Mouse (Mus musculus) granulocyte monocyte progenitor cell, adult 5-6 weeks (primary cell): ENCODE results near the gene Gm21983. TPM values are rescaled to one million over a fixed set of nuclear protein-coding genes. Genes with fewer than 3 reads are reported as not detected.

Source experiments
- ATAC-seq: replicated peaks from 2 replicates; pipeline ENCODE4 v1.8.0; 2016; ENCODE audit warnings: mild to moderate bottlenecking, moderate TSS enrichment, inconsistent platforms; ENCODE audit not compliant: poor library complexity, severe bottlenecking
- total RNA-seq, 2 experiments: library from RNA; stranded (forward) in 1 of 2; stranded (reverse) in 1 of 2; fragments of 200-712, 200-1000 nt in 1 of 2; fragments of >200 nt in 1 of 2; fragmentation: Nextera tagmentation in 1 of 2; gene quantifications; 2 replicates each; pipeline ENCODE4 v1.2.3; 2014 to 2017

Gm21983 gene
- total RNA-seq (2014; fragmentation: Nextera tagmentation) (not detected in 2 replicates), total RNA-seq (2017) (not detected in 2 replicates)

DNA sequence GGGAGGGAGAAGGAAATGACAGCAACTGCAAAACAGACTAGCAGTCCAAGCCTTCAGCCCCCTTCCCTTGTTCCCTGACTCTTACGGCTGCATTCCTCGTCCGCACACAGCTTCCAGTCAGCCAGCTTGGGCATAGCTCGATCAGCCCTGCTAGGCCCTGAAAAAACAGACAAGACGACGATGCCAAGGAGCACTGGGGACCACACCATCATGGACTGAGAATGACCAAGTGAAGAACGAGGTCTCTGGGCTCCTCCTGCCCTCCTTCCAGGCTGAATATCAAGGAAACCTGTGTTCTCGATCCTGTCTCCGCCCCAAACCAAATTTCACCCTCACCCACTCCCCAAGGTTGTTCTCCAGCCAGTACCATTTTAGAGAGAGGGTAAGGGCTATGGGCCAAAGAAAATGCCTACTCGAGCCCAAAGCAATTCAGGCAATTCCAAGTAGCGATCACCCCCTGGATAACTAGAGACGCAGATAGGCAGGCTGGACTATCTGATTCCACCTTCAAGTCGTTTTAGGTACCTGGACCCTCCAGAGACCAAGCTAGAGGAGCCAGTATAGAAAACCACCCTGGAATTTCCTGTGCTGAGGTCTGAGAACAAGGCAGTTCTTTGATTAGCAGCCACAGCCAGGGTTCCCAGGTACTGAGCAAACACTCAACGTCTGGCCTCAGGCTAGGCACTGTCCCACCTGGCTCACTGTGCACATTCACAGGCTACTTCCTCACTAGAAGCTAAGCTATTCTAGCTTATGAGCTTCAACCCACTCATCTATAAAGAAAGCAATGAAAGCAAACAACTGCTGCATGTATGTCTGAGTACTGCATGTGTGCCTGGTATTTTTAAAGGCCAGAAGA, at the start of gene Gm21983, which contains the start of gene Mia:
Gene Gm21983, minus strand, starts transcription at position 250 of the 859 bp plus-strand sequence.
Gene Mia, minus strand, starts transcription at position 321 of the 859 bp plus-strand sequence.
- ATAC-seq: no peak

DNA sequence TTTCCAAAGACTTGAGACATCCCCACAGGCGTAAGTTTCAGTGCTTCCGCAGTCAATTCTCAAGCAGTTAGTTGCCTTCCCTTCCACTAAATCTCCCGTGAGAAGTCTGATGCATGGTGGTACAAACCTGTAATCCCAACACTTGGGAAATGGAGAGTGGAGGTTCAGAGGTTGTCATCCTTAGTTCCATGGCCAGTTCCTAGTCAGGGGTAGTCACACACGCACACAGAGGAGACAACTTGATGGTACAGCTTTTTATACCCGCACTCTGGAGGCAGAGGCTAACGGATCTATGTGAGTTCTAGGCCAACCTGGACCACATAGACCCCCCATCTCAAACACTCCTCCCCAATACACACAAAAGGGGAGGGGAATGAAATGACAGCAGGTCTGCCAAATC, 48.0 kb upstream of the Gm21983 start:
- ATAC-seq: peak; percentile 1; the same call in 1 of the 2 replicates

DNA sequence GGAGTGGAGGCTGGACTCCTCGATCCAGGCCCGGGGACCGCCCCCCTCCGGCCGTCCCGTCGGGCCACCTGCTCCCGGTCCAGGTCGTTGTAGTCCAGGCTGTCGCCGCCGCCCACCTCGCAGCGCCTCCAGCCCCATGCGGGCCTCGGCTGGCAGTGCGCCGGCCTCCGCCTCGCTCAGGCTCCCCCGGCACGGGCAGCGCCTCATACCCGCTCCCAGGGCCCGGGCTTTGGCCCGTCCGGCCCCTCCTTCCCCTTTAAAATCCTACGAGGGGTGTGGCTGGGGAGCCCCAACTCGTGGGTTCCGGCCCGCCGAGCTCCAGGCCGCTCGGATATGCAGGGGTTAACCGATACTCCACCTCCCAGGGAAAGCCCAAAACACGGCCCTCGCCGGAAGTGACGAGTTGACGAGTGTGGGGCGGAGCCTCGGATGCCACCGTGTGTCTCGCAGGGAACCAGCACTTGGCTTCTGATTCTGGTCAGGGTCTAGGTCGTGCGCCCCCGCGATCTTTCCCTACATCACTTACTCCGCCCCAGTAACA, 47.5 kb upstream of the Gm21983 start, which contains the start of gene Itpkc:
Gene Itpkc, minus strand, starts transcription at position 381 of the 541 bp plus-strand sequence.
- ATAC-seq: peak; percentile 75

DNA sequence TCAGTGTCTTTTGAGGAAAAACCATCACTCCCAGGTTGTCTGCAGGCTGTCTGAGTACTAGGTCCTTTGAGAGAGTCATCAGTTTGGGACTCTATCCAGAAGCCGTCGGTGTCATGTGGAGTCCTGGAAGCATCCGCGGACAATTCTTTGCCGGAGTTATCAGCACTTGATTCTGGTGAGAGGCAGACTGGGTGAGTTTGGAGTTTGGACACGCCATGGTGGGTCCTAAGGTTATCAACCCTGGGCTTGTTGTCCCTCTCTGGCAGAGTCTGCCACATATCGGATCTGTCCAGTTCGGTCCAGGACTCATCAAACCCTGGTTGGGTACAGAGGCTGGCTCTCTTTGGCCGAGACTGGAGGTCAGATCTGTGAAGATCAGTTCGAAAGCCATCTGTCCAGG, 46.8 kb upstream of the Gm21983 start:
- no peak for ATAC-seq

DNA sequence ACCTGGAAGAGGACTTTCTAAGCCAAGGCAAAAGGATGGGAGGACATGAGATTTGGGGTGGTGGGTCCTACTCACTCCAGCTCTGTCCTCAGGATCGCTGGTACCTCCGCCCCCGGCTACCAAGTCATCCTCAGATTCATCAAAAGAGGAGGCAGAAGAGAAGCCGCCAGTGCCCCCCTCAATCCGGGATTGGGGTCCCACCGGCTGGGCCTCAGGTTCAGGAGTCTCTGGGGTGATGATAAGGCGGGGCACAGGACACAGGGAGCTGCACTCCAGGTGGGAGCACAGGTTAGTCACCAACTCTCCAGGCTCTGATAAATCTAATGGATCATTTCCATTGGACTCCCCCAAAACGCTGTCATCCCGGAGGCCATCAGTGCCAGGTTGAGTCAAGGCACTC, 46.4 kb upstream of the Gm21983 start:
- ATAC-seq: no peak

DNA sequence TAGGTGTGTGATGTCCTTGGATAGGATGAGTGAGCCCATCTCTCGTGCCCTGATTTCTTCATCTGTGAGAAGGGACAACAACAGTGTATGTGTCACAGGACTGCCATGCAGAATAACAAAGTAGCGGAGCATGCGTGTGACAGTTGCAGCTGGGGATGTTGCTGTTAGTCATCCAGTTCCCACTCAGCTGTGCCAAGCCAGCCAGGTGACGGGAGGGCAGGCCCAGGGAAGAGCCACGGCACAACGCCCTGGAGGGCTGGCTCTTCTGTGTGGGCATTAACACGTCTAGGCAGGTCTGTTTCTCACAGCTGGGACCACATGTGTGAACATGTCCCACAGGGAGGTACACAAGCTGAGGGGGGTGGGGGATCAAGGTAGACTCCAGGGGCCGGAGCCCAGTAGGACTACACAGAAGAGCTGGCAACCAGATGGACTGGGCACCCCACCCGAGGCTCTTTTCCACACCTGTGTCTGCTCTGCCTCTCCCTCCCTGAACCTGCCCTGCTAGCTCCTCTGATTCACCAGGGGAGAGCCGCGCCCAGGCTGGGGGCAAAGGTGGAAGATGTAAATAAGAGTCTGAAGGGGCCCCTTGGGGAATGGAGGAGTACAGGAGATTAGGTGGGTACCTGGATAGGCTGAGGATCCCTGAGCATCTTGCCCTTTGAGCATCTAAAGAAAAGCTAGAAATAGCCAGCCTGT, 44.1 kb upstream of the Gm21983 start:
- no peak for ATAC-seq

DNA sequence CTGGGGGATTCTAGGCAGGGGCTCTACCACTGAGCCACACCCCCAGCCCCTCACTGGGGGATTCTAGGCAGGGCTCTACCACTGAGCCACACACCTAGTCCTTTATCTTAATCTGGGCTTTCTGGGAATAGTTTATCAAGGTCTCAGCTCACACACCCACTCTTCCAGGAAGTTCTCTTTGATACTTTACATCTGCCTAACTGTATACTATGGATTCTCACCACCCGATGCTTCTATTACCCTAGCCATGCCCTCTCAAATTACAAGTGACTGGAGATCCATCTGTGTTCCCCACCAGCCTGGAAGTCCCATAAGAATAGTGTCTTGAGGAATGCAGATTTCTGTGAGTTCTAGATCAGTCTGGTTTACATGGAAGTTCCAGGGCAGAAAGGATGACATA, 41.7 kb upstream of the Gm21983 start:
- no peak for ATAC-seq

DNA sequence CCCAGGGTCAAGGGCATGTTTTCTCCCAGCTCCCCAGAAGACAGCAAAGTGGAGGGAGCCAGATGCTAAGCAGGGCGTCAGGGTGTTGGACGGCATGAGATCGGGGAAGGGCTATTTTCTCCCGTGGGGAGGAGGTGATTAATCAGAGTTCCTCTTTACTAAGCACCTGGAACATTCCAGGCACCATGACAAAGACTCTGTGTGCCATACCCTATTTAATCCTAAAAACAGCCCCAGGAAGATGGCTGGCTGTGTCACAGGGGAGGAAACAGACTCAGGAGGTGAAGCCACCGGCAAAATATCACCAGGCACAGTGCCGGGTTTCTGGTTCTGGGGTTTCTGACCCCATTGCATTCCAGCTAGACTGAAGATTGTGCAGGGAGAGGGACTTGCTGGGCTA, 41.1 kb upstream of the Gm21983 start:
- ATAC-seq: no peak

DNA sequence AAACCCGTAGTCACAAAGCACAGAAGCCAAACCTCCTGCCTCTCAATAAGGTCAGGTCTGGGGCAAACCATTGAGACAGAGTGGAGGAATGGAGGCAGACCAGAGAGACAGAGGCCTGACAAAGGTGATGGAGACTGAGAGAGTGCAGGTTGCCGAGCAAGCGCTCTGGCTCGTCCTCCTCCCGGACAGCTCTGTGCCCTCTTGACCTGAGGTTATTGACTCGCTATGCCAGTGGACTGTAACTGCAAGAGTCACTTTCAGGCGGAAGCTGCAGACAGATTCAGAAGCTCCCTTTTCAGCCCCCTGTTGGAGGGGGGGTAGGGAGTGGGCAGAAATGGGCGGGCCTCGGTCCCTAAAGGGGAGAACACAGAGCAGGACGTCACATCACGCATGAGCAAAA, 39.1 kb upstream of the Gm21983 start:
- ATAC-seq: no peak

DNA sequence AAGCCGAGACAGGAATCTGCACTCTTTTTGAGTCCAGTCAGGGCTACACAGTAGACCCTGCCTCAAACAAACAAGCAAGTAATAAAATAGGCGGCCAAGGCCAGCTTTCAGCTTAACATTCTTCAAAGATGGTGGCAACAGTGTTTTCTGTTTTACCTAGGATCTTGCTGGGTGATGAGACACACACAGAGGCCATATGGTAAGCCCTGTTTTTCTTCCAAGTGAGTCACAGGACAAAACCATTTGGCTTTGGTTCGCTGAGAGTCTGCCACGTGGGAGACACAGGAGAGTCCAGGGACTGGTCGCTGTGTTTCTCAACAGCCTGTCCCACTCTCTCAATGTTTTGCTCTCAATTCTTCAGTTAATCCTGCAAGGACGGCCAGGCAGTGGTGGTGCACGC, 37.7 kb upstream of the Gm21983 start:
- ATAC-seq: no peak

DNA sequence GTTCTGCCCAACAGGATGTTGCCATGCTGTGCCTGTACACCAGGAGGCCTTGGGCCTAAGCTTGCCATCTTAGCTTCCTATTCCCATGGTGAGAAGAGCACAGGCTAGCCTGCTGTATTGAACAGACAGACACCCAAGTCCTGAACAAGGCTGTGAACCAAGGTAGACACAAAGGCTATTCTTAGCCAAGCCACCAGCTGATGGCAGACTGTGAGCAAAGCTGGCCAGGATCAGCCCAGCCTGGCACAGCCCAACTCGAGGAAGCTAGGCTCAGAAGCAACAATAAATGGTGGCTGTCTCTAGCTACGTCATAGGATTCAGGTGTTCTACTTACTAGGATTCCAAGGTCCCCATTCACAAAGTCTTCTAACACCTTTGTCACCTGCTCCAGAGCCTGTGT, 31.7 kb upstream of the Gm21983 start:
- ATAC-seq: no peak

DNA sequence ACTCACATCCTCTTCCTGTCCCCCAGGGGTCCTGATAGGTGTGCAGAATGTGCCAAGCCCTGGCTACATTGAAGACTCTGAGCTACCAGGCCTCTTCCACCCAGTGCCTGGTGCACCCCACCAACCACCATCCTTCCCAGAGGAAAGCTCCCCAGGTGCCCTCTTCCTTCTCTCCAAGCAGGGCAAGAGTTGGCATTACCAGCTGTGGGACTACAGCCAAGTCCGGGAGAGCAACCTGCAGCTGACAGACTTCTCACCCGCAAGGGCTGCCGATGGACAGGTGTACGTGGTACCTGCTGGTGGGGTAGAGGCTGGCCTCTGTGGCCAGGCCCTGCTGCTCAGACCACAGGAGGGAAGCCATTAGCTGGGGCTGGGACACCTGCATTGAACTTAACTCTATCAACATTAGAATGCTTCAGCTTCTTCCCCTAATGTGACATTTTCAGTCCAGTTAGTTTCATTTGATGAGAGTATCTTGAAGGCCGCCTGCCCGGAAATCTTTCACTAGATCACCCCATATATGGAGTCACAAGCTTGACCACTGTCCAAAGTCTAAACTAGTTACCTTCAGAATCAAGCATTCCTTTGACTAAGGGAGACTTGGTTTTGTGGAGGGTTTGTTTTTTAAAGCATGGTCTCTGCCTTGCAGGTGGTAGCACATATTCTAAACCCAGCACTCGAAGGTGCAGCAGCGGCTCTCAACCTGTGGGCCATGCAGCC, 23.0 kb upstream of the Gm21983 start:
- ATAC-seq: no peak

DNA sequence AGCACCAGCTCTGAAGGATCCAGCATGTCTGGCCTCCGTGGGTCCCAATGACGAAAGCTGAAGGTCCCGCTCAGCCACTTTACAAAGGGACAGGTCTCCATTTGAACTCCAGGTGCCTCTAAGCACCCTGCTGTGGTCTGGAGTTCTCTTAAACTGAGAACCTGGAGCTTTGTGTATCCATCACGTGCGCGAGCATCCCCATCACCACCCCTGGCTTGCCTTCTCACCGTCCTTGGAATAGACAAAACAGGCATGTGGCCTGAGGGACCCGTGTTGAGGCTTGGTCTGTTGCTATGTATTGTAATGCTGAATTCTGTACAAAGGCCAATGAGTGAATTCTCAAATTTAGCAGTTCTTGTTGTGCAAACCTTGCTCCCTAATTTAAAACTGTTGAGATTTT, 17.9 kb upstream of the Gm21983 start:
- ATAC-seq: no peak

DNA sequence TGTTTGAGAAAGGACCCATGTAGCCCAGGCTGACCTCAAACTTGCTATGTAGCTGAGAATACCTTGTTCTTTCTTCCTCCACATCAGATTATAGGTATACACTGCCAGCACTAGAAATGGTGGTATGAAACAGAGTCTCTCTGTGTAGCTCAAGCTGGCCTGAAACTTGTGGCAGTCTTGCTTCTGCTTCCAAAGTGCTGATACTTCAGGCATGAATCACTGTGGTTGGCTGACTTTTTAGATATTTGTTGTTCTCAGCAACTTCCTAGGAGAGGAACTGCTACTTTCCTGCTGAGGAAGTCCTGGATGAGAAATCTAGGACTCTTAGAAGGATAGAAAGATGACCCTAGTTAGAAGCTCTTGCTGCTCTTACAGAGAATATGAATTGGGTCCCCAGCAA, 17.5 kb upstream of the Gm21983 start:
- ATAC-seq: no peak

DNA sequence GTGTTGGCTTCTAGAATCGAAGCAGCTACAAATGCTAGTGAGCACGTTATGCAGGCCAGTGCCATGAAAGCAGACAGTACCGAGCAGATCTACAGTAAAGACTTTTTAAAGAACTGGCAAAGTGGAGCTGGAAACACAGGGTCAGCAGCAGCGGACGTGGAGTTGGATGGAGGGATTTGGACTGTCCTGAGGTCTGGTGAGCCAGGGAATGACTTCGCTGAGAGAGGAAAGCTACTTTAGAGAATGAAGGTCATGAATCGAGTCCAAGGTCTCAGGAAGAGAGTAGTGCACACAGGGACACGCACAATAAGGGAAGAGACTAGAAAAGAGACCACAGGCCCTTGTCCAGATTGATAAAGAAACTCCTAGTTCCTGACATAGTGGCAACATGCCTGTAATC, 16.7 kb upstream of the Gm21983 start:
- ATAC-seq: no peak

DNA sequence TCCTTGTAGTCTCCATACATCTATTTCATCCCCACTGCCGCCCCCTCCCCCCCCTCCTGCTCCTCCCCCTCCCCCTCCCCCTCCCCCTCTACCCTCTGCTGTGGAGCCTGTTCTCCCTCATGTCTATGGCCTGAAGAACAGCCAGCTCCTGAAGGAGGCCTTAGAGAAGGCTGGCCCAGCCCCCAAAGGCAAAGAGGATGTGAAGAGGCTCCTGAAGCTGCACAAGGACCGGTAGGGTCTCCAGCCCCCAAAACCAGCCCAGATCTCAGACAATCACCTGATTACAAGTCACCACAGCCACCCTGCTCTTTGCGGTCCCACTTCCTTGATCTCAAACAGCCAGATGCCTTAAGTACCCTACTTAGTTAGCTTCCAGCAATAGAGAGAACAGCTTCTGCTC, 16.2 kb upstream of the Gm21983 start:
- no peak for ATAC-seq

DNA sequence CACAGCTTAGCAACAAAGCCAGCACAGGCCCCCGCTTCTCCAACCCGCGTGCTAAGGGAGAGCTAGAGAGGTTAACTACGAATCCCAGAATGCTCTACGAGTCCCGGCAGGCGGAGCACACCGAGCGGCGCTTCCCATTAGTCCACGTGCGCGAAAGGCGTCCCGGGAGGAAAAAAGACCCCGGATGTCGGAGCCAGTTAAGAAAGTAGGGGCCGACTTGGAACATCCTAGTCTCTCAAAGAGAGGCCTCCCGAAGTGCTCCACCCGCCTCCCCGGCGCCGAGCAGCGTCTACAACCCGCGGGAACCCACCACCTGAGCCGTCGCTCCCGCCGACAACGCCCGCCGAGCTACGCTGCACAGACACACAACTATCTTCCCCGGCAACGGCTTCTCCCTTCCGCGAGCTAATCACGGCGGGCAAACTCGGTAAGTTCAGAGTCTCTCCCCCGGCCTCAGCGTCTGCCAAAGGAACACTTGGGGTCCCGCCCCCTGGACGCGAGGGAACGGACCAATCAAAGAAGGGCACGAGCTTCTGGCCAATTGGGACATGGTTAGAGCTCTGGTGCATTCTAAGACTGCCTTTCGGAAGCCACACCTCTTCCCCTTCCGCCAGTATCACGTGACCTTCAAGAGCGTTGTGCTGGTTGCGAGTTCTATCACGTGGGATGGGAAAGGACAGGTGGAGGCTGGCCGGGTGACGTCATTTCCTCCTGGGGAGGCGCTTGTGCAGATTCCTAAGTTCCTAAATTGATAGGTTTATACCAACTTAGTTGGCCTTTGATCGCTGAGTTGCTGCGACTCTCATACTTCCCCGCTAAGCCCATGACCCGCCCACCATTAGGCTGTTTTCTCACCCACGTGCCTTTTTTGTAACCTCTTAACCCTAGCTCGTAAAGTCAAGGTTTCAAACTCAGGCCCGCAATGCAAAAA, 15.1 kb upstream of the Gm21983 start, which contains the start of the genes BC024978 and Snrpa:
Gene BC024978, plus strand, starts transcription at position 101 of the 931 bp plus-strand sequence.
Gene Snrpa, minus strand, starts transcription at position 591 of the 931 bp plus-strand sequence.
- ATAC-seq: peak; percentile 89

DNA sequence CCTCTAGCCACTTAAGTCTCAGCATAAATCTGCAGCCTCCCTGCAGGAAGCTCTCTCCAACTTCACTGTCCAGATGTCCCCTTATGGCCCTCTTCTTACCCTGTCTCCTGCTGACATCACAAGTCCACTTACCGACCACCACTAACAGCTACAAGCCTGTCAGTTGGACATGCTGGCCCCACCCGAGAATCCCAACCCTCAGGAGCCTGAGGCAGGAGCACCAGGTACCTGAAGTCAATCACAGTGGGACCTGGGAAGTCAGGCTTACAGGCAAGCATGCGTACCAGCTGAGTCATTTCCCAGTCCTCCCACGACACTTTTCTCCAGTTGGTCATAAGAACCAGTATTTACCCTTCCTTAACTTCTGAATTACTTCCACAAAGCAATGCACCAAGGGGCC, 12.8 kb upstream of the Gm21983 start:
- no peak for ATAC-seq

DNA sequence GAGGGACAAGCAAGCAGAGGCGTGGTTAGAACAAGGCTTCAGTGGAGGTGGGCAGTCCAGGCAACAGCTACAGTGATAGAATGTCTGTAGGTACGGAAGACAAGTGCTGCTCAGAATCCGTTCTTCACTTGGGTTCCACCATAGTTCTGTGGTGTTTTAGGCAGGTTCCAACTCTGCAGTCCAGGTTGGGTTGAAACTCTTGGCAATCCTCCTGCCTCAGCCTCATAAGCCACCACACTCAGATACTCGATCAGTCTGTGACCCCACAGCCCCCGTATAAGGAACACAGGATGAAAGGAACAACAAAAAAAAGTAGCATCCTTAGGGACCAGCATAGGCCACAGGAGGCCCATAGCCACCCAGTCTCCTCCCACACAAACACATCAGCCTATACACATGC, 11.5 kb upstream of the Gm21983 start:
- no peak for ATAC-seq
